Mouse (Mus musculus) MEL (cell line): Measurements from ENCODE around the gene Rffl. TPM values are rescaled to one million over a fixed set of nuclear protein-coding genes. Genes with fewer than 3 reads are reported as not detected.

Experiments used
- DNase-seq: peaks from one replicate; pipeline ENCODE4 v3.0.0; 2011; ENCODE audit warnings: low read depth, low spot score
- H3K27ac ChIP-seq: 2 replicates; pipeline ENCODE4 v1.5.1; 2012; ENCODE audit warnings: low read depth, mild to moderate bottlenecking, control low read depth, low read length, moderate library complexity; ENCODE audit not compliant: control insufficient read depth
- H3K27me3 ChIP-seq, 2 experiments: fragments of 150-350 bp in 1 of 2; sonication (generic) in 1 of 2; 2 replicates each; pipeline ENCODE4 v1.6.1; 2012; ENCODE audit warnings: low read length in 2 of 2, mild to moderate bottlenecking in 2 of 2, improper control_type of control experiment in 1 of 2, moderate library complexity in 1 of 2; ENCODE audit not compliant: insufficient read depth in 2 of 2, control insufficient read depth in 1 of 2
- H3K36me3 ChIP-seq, 2 experiments: 2 replicates each; pipeline ENCODE4 v1.6.1; 2012 to 2014; ENCODE audit warnings: low read length in 2 of 2, improper control_type of control experiment in 1 of 2, inconsistent platforms in 1 of 2, mild to moderate bottlenecking in 1 of 2; ENCODE audit not compliant: insufficient read depth in 2 of 2, control insufficient read depth in 1 of 2
- H3K4me1 ChIP-seq, 2 experiments: fragments of 150-350 bp in 1 of 2; sonication (generic) in 1 of 2; 2 replicates each; pipeline ENCODE4 v1.6.1; 2012; ENCODE audit warnings: low read length in 2 of 2, improper control_type of control experiment in 1 of 2, mild to moderate bottlenecking in 1 of 2; ENCODE audit not compliant: insufficient read depth in 2 of 2, control insufficient read depth in 1 of 2
- H3K4me3 ChIP-seq, 2 experiments: fragments of 150-350 bp in 1 of 2; sonication (generic) in 1 of 2; 2 replicates each; pipeline ENCODE4 v1.5.1; 2012; ENCODE audit warnings: low read depth in 2 of 2, low read length in 2 of 2, mild to moderate bottlenecking in 2 of 2, moderate library complexity in 2 of 2, control low read depth in 1 of 2, improper control_type of control experiment in 1 of 2; ENCODE audit not compliant: control insufficient read depth in 1 of 2, insufficient read depth in 1 of 2
- H3K79me2 ChIP-seq: 2 replicates; pipeline ENCODE4 v1.6.1; 2012; ENCODE audit warnings: mild to moderate bottlenecking, low read length, moderate library complexity; ENCODE audit not compliant: control insufficient read depth, poor library complexity, insufficient read depth
- H3K9ac ChIP-seq: 2 replicates; pipeline ENCODE4 v1.6.1; 2012; ENCODE audit warnings: low read depth, mild to moderate bottlenecking, control low read depth, low read length, moderate library complexity; ENCODE audit not compliant: control insufficient read depth, poor library complexity, severe bottlenecking
- H3K9me3 ChIP-seq: fragments of 150-350 bp; sonication (generic); replicated peaks from 2 replicates; pipeline ENCODE4 v1.6.1; 2012; ENCODE audit warnings: mild to moderate bottlenecking, low read length, improper control_type of control experiment, moderate library complexity; ENCODE audit not compliant: insufficient read depth
- BHLHE40 ChIP-seq: IDR thresholded peaks from 2 replicates; pipeline ENCODE4 v1.6.1; 2012; ENCODE audit warnings: low read depth, mild to moderate bottlenecking, inconsistent platforms, low read length, improper control_type of control experiment, borderline replicate concordance
- CHD1 ChIP-seq: IDR thresholded peaks from 2 replicates; pipeline ENCODE4 v1.6.1; 2012; ENCODE audit warnings: low read depth, mild to moderate bottlenecking, inconsistent platforms, low read length, improper control_type of control experiment
- CHD2 ChIP-seq: IDR thresholded peaks from 2 replicates; pipeline ENCODE4 v1.6.1; 2011; ENCODE audit warnings: low read length, improper control_type of control experiment
- CTCF ChIP-seq, 3 experiments: IDR thresholded peaks in 2 of 3; conservative IDR thresholded peaks in 1 of 3; 2 replicates each; pipeline ENCODE4 v1.5.1; 2011 to 2012; ENCODE audit warnings: low read length in 3 of 3, low read depth in 2 of 3, mild to moderate bottlenecking in 2 of 3, improper control_type of control experiment in 1 of 3, inconsistent platforms in 1 of 3, mixed read lengths in 1 of 3, moderate library complexity in 1 of 3; ENCODE audit not compliant: control insufficient read depth in 1 of 3, insufficient read depth in 1 of 3, poor library complexity in 1 of 3, severe bottlenecking in 1 of 3
- E2F4 ChIP-seq: IDR thresholded peaks from 2 replicates; pipeline ENCODE4 v1.6.1; 2011; ENCODE audit warnings: low read depth, low read length, improper control_type of control experiment, borderline replicate concordance
- ELF1 ChIP-seq: IDR thresholded peaks from 2 replicates; pipeline ENCODE4 v1.6.1; 2014; ENCODE audit warnings: low read depth, mild to moderate bottlenecking, inconsistent platforms, low read length, improper control_type of control experiment, moderate library complexity
- EP300 ChIP-seq, 2 experiments: IDR thresholded peaks; 2 replicates each; pipeline ENCODE4 v1.6.1; 2011; ENCODE audit warnings: improper control_type of control experiment in 2 of 2, low read length in 2 of 2, low read depth in 1 of 2, mild to moderate bottlenecking in 1 of 2
- ETS1 ChIP-seq: IDR thresholded peaks from 2 replicates; pipeline ENCODE4 v1.6.1; 2012; ENCODE audit warnings: low read depth, mild to moderate bottlenecking, inconsistent platforms, low read length, improper control_type of control experiment, moderate library complexity
- GABPA ChIP-seq: IDR thresholded peaks from 2 replicates; pipeline ENCODE4 v1.6.1; 2012; ENCODE audit warnings: low read depth, mild to moderate bottlenecking, inconsistent platforms, low read length, improper control_type of control experiment, moderate library complexity
- GATA1 ChIP-seq: IDR thresholded peaks from 2 replicates; pipeline ENCODE4 v1.6.1; 2011; ENCODE audit warnings: low read depth, low read length, improper control_type of control experiment
- HCFC1 ChIP-seq: IDR thresholded peaks from 2 replicates; pipeline ENCODE4 v1.6.1; 2012; ENCODE audit warnings: low read depth, mild to moderate bottlenecking, inconsistent platforms, low read length, improper control_type of control experiment, moderate library complexity
- JUND ChIP-seq: IDR thresholded peaks from 2 replicates; pipeline ENCODE4 v1.6.1; 2011; ENCODE audit warnings: low read depth, mild to moderate bottlenecking, improper control_type of control experiment, low read length
- KAT2A ChIP-seq: conservative IDR thresholded peaks from 2 replicates; pipeline ENCODE4 v1.6.1; 2012; ENCODE audit warnings: low read depth, low read length, improper control_type of control experiment, inconsistent platforms
- MAFK ChIP-seq: IDR thresholded peaks from 2 replicates; pipeline ENCODE4 v1.6.1; 2011; ENCODE audit warnings: low read depth, mild to moderate bottlenecking, low read length, improper control_type of control experiment, borderline replicate concordance
- MAZ ChIP-seq: IDR thresholded peaks from 2 replicates; pipeline ENCODE4 v1.6.1; 2012; ENCODE audit warnings: low read depth, mild to moderate bottlenecking, inconsistent platforms, low read length, improper control_type of control experiment
- MEF2A ChIP-seq: IDR thresholded peaks from 2 replicates; pipeline ENCODE4 v1.6.1; 2014; ENCODE audit warnings: low read depth, mild to moderate bottlenecking, inconsistent platforms, low read length, improper control_type of control experiment; ENCODE audit not compliant: poor library complexity, insufficient replicate concordance, severe bottlenecking; ENCODE audit errors: extremely low read depth
- MXI1 ChIP-seq: IDR thresholded peaks from 2 replicates; pipeline ENCODE4 v1.6.1; 2011; ENCODE audit warnings: mild to moderate bottlenecking, low read depth, low read length, improper control_type of control experiment
- MYB ChIP-seq: IDR thresholded peaks from 2 replicates; pipeline ENCODE4 v1.6.1; 2011; ENCODE audit warnings: mild to moderate bottlenecking, low read depth, low read length, improper control_type of control experiment
- MYC ChIP-seq: IDR thresholded peaks from 2 replicates; pipeline ENCODE4 v1.6.1; 2011; ENCODE audit warnings: low read depth, mild to moderate bottlenecking, low read length, improper control_type of control experiment, moderate library complexity
- NELFE ChIP-seq: IDR thresholded peaks from 2 replicates; pipeline ENCODE4 v1.6.1; 2011; ENCODE audit warnings: low read depth, low read length, improper control_type of control experiment
- NRF1 ChIP-seq: IDR thresholded peaks from 2 replicates; pipeline ENCODE4 v1.6.1; 2014; ENCODE audit warnings: low read depth, mild to moderate bottlenecking, inconsistent platforms, low read length, improper control_type of control experiment, moderate library complexity; ENCODE audit not compliant: poor library complexity, insufficient read depth, severe bottlenecking
- POLR2A ChIP-seq, 2 experiments: IDR thresholded peaks; 2 replicates each; pipeline ENCODE4 v1.6.1; 2011 to 2012; ENCODE audit warnings: low read length in 2 of 2, mild to moderate bottlenecking in 2 of 2, control low read depth in 1 of 2, improper control_type of control experiment in 1 of 2, low read depth in 1 of 2, moderate library complexity in 1 of 2; ENCODE audit not compliant: control insufficient read depth in 1 of 2, insufficient read depth in 1 of 2, poor library complexity in 1 of 2
- POLR2AphosphoS2 ChIP-seq: IDR thresholded peaks from 2 replicates; pipeline ENCODE4 v1.6.1; 2011; ENCODE audit warnings: low read length, improper control_type of control experiment
- POLR2AphosphoS5 ChIP-seq: IDR thresholded peaks from 2 replicates; pipeline ENCODE4 v1.6.1; 2012; ENCODE audit warnings: low read depth, borderline replicate concordance, mild to moderate bottlenecking, inconsistent platforms, low read length, moderate library complexity, mixed read lengths
- RCOR1 ChIP-seq: IDR thresholded peaks from 2 replicates; pipeline ENCODE4 v1.6.1; 2012; ENCODE audit warnings: low read depth, mild to moderate bottlenecking, inconsistent platforms, low read length, improper control_type of control experiment
- SIN3A ChIP-seq: IDR thresholded peaks from 2 replicates; pipeline ENCODE4 v1.6.1; 2012; ENCODE audit warnings: low read length, improper control_type of control experiment, inconsistent platforms
- SMC3 ChIP-seq: IDR thresholded peaks from 2 replicates; pipeline ENCODE4 v1.6.1; 2011; ENCODE audit warnings: low read depth, low read length, improper control_type of control experiment
- TAL1 ChIP-seq: IDR thresholded peaks from 2 replicates; pipeline ENCODE4 v1.6.1; 2012; ENCODE audit warnings: mild to moderate bottlenecking, inconsistent platforms, low read length, moderate library complexity, mixed read lengths
- TBP ChIP-seq: IDR thresholded peaks from 2 replicates; pipeline ENCODE4 v1.8.0; 2011; ENCODE audit warnings: low read depth, low read length, improper control_type of control experiment
- TCF12 ChIP-seq: IDR thresholded peaks from 2 replicates; pipeline ENCODE4 v1.6.1; 2014; ENCODE audit warnings: low read depth, mild to moderate bottlenecking, inconsistent platforms, low read length, improper control_type of control experiment, moderate library complexity
- UBTF ChIP-seq: IDR thresholded peaks from 2 replicates; pipeline ENCODE4 v1.6.1; 2012; ENCODE audit warnings: low read depth, mild to moderate bottlenecking, inconsistent platforms, low read length, improper control_type of control experiment, moderate library complexity, borderline replicate concordance; ENCODE audit not compliant: insufficient read depth
- USF1 ChIP-seq: IDR thresholded peaks from 2 replicates; pipeline ENCODE4 v1.6.1; 2014; ENCODE audit warnings: low read depth, mild to moderate bottlenecking, inconsistent platforms, low read length, improper control_type of control experiment, moderate library complexity
- USF2 ChIP-seq, 2 experiments: IDR thresholded peaks; 2 replicates each; pipeline ENCODE4 v1.6.1; 2011 to 2012; ENCODE audit warnings: improper control_type of control experiment in 2 of 2, low read length in 2 of 2, borderline replicate concordance in 1 of 2, inconsistent platforms in 1 of 2, low read depth in 1 of 2, mild to moderate bottlenecking in 1 of 2; ENCODE audit not compliant: insufficient read depth in 1 of 2
- ZC3H11A ChIP-seq: IDR thresholded peaks from 2 replicates; pipeline ENCODE4 v1.6.1; 2012; ENCODE audit warnings: low read depth, mild to moderate bottlenecking, inconsistent platforms, low read length, improper control_type of control experiment
- ZKSCAN1 ChIP-seq: IDR thresholded peaks from 2 replicates; pipeline ENCODE4 v1.6.1; 2012; ENCODE audit warnings: low read depth, mild to moderate bottlenecking, inconsistent platforms, low read length, improper control_type of control experiment, moderate library complexity
- ZMIZ1 ChIP-seq: IDR thresholded peaks from 2 replicates; pipeline ENCODE4 v1.6.1; 2012; ENCODE audit warnings: low read depth, mild to moderate bottlenecking, inconsistent platforms, low read length, improper control_type of control experiment, moderate library complexity
- ZNF384 ChIP-seq: IDR thresholded peaks from 2 replicates; pipeline ENCODE4 v1.6.1; 2012; ENCODE audit warnings: low read depth, mild to moderate bottlenecking, inconsistent platforms, low read length, improper control_type of control experiment
- polyA plus RNA-seq, 2 experiments: library from polyadenylated mRNA; stranded (reverse) in 1 of 2; unstranded in 1 of 2; fragments of >175 nt in 1 of 2; fragments of >200 nt in 1 of 2; gene quantifications; 2 replicates each; pipeline versions ENCODE4 v1.2.1 to v1.2.4; 2012; ENCODE audit warnings: low replicate concordance in 2 of 2, low read depth in 1 of 2; ENCODE audit not compliant: insufficient read length in 2 of 2, insufficient read depth in 1 of 2, missing spikeins in 1 of 2
- total RNA-seq: library from RNA; depleted of rRNA; stranded (reverse); fragments of 300-350 nt; gene quantifications from 2 replicates; pipeline ENCODE4 v1.2.3, GENCODE M21; 2012

The Rffl gene
- total and polyA plus RNA-seq, 3 experiments = 15.2 to 17.8 TPM; not detected in 1

- Histone ChIP-seq H3K36me3 (peaks cover 0 to 32% of the 10 kb centered on the region in 2 experiments; a peak in 2 of 4 replicates), H3K9ac (peak overlapping the region; percentile 67), H3K27ac (peak overlapping the region; percentile 88), H3K79me2 (peaks cover 3% of the 10 kb centered on the region), H3K27me3 (no peaks in the 10 kb centered on the region), H3K4me1 (peaks cover 21 to 31% of the 10 kb centered on the region in 2 experiments), H3K4me3 (peak overlapping the region; percentile 53 to 59), H3K9me3 (no peaks in the 10 kb centered on the region)
- DNase-seq = peak; percentile 91
- TF ChIP-seq GATA1 (peak; percentile 93), MXI1 (no peak), POLR2AphosphoS5 (no peak), USF1 (no peak), SMC3 (no peak), HCFC1 (peak; percentile 22; the same call in 1 of the 2 replicates), CHD2 (peak; percentile 37; the same call in 1 of the 2 replicates), TCF12 (peak; percentile 95), POLR2A (IDR thresholded peaks at IDR 0.05; ENCODE audit: control insufficient read depth in 1 of 2, insufficient read depth in 1 of 2, low read depth in 1 of 2, low read length in 2 of 2, poor library complexity in 1 of 2) (no peak), MYC (no peak), SIN3A (0 out of 2 replicates have a peak, but pooled peaks have one; percentile 72), RCOR1 (peak; percentile 83), MYB (peak; percentile 71; the same call in 1 of the 2 replicates), ETS1 (peak; percentile 97), ZKSCAN1 (no peak), TBP (no peak; the same call in 1 of the 2 replicates), GABPA (no peak), MAFK (no peak), CTCF (IDR thresholded peaks at IDR 0.05 in 2 of 3, conservative IDR thresholded peaks at IDR 0.05 in 1 of 3; ENCODE audit: control insufficient read depth in 1 of 3, insufficient read depth in 1 of 3, low read depth in 2 of 3, low read length in 3 of 3, poor library complexity in 1 of 3, severe bottlenecking in 1 of 3) (no peak), ZMIZ1 (no peak), MAZ (no peak; the same call in 1 of the 2 replicates), USF2 (IDR thresholded peaks at IDR 0.05; ENCODE audit: borderline replicate concordance in 1 of 2, insufficient read depth in 1 of 2, low read depth in 1 of 2, low read length in 2 of 2) (no peak), ZNF384 (no peak), POLR2AphosphoS2 (no peak), MEF2A (no peak), TAL1 (peak; percentile 97), E2F4 (0 out of 2 replicates have a peak, but pooled peaks have one; percentile 52), EP300 (IDR thresholded peaks at IDR 0.05; ENCODE audit: low read depth in 1 of 2, low read length in 2 of 2) (peak; percentile 96 to 97), ELF1 (0 out of 2 replicates have a peak, but pooled peaks have one; percentile 30), CHD1 (no peak), KAT2A (no peak), JUND (no peak), NELFE (no peak), UBTF (no peak), BHLHE40 (no peak), ZC3H11A (no peak), NRF1 (no peak)
Observed at GRCm38 (mm10) chr11:82846079-82846436, 25.0 kb downstream of the Rffl start.
